Mouse (Mus musculus): ENCODE measurements at regions not wholly inside any gene's neighbourhood (a gene's known extent, or its start where the extent isn't known, plus 50 kb on each side); places are given as distances from the start of the nearest gene placed in this dataset.

- TF ChIP-seq POLR2A (IDR thresholded peaks at IDR 0.05; ENCODE audit: borderline replicate concordance, low read depth, low read length) (no peak), CTCF (IDR thresholded peaks at IDR 0.05; ENCODE audit: low read depth, low read length) (no peak)
- no peak overlapping the region for H3K27ac ChIP-seq (ENCODE audit: insufficient read depth, low read depth, low read length)
- peaks cover 5% of the 10 kb centered on the region; the same call in 1 of the 2 replicates for H3K4me1 ChIP-seq (ENCODE audit: control insufficient read depth, insufficient read depth, low read length)
- H3K4me3 ChIP-seq (ENCODE audit: insufficient read depth, low read length): no peak overlapping the region
Observed at GRCm38 (mm10) chr6:51024756-51025155, 370.5 kb upstream of the Npvf start.

DNA sequence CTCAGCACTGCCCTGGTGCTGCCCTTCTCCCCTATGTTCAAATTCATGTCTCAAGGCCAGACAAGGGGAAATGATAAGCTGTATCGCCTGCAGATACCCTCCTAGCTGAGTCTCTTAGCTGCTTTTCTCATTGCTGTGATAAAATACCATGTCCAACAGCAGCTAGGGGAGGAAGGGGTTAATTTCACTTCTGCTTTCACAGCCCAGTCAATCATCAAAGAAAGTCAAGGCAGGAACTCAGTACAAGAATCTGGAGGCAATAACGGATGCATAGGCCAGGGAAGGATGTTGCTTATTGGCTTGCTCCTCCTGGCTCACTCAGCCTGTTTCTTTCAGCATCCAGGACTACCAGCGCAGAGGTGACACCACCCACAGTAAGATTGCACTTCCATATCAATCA is 371.2 kb upstream of the Npvf start:
- TF ChIP-seq POLR2A (IDR thresholded peaks at IDR 0.05; ENCODE audit: borderline replicate concordance, low read depth, low read length): no peak
- no peak for TF ChIP-seq CTCF (IDR thresholded peaks at IDR 0.05; ENCODE audit: low read depth, low read length)
- H3K4me1 ChIP-seq (ENCODE audit: control insufficient read depth, insufficient read depth, low read length): peaks cover 5% of the 10 kb centered on the region; the same call in 1 of the 2 replicates
- no peak overlapping the region for H3K4me3 ChIP-seq (ENCODE audit: insufficient read depth, low read length)
- H3K27ac ChIP-seq (ENCODE audit: insufficient read depth, low read depth, low read length): no peak overlapping the region

DNA sequence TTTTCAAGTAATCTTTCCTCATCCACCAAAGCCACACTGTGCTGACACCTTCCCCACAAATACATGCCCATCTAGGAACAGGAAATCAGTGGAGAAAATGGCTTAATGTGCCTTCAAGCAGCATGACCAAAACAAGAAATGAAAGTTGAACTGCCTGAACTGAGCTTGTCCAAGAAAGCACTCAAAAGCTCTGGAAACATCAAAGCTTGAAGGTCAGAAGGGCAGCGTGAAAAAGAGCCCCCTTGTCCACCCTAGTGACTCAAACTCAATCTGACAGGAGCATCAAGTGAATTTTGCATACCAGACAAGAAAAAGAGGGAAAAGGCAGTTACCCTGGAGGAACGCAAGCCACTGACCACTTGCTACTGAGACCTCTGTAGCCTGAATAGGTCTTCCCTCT is 373.1 kb upstream of the Npvf start:
- no peak for TF ChIP-seq CTCF (IDR thresholded peaks at IDR 0.05; ENCODE audit: low read depth, low read length)
- no peak for TF ChIP-seq POLR2A (IDR thresholded peaks at IDR 0.05; ENCODE audit: borderline replicate concordance, low read depth, low read length)
- Histone ChIP-seq H3K4me1 (ENCODE audit: control insufficient read depth, insufficient read depth, low read length) (peaks cover 5% of the 10 kb centered on the region; the same call in 1 of the 2 replicates), H3K4me3 (ENCODE audit: insufficient read depth, low read length) (no peak overlapping the region), H3K27ac (ENCODE audit: insufficient read depth, low read depth, low read length) (no peak overlapping the region)

GRCm38 (mm10) chr6:51029516-51029915 is 375.3 kb upstream of the Npvf start:
- Histone ChIP-seq H3K4me1 (ENCODE audit: control insufficient read depth, insufficient read depth, low read length) (peaks cover 5% of the 10 kb centered on the region; the same call in 1 of the 2 replicates), H3K27ac (ENCODE audit: insufficient read depth, low read depth, low read length) (no peak overlapping the region), H3K4me3 (ENCODE audit: insufficient read depth, low read length) (no peak overlapping the region)
- TF ChIP-seq CTCF (IDR thresholded peaks at IDR 0.05; ENCODE audit: low read depth, low read length): no peak
- no peak for TF ChIP-seq POLR2A (IDR thresholded peaks at IDR 0.05; ENCODE audit: borderline replicate concordance, low read depth, low read length)

GRCm38 (mm10) chr6:51029953-51030352 is 375.7 kb upstream of the Npvf start:
- H3K4me1 ChIP-seq (ENCODE audit: control insufficient read depth, insufficient read depth, low read length): peaks cover 5% of the 10 kb centered on the region; the same call in 1 of the 2 replicates

GRCm38 (mm10) chr6:51033835-51034234 is 379.6 kb upstream of the Npvf start:
- H3K4me3 ChIP-seq (ENCODE audit: insufficient read depth, low read length): no peak overlapping the region
- H3K4me1 ChIP-seq (ENCODE audit: control insufficient read depth, insufficient read depth, low read length): no peaks in the 10 kb centered on the region
- no peak for TF ChIP-seq POLR2A (IDR thresholded peaks at IDR 0.05; ENCODE audit: borderline replicate concordance, low read depth, low read length)
- TF ChIP-seq CTCF (IDR thresholded peaks at IDR 0.05; ENCODE audit: low read depth, low read length): no peak
- no peak overlapping the region for H3K27ac ChIP-seq (ENCODE audit: insufficient read depth, low read depth, low read length)

More at GRCm38 (mm10) chr6:51029953-51030352, 375.7 kb upstream of the Npvf start:
- H3K27ac ChIP-seq (ENCODE audit: insufficient read depth, low read depth, low read length): no peak overlapping the region
- TF ChIP-seq CTCF (IDR thresholded peaks at IDR 0.05; ENCODE audit: low read depth, low read length): no peak
- no peak for TF ChIP-seq POLR2A (IDR thresholded peaks at IDR 0.05; ENCODE audit: borderline replicate concordance, low read depth, low read length)
- no peak overlapping the region for H3K4me3 ChIP-seq (ENCODE audit: insufficient read depth, low read length)

DNA sequence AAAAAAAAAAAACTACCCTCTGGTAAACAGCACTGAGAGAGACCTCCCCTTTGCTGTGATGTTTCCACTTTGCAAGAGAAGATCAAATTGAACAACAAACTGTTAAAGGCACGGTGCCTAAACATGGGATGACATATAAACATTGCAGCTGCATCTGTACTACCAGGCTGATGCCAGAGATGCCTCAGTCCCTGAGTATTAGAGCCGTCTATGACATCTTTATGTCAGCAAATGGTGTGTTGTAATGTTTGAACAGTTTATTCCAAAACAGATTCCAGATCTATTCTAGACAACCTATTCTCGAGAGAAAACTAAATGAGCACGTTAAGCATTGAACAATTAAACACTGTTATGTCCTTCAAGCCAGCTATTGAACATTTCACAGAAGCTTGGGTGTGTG is 381.8 kb upstream of the Npvf start:
- TF ChIP-seq CTCF (IDR thresholded peaks at IDR 0.05; ENCODE audit: low read depth, low read length): no peak
- TF ChIP-seq POLR2A (IDR thresholded peaks at IDR 0.05; ENCODE audit: borderline replicate concordance, low read depth, low read length): no peak
- Histone ChIP-seq H3K4me3 (ENCODE audit: insufficient read depth, low read length) (no peak overlapping the region), H3K27ac (ENCODE audit: insufficient read depth, low read depth, low read length) (no peak overlapping the region), H3K4me1 (ENCODE audit: control insufficient read depth, insufficient read depth, low read length) (no peaks in the 10 kb centered on the region)

GRCm38 (mm10) chr6:51036553-51036952 is 382.3 kb upstream of the Npvf start:
- H3K4me1 ChIP-seq (ENCODE audit: control insufficient read depth, insufficient read depth, low read length): no peaks in the 10 kb centered on the region
- TF ChIP-seq POLR2A (IDR thresholded peaks at IDR 0.05; ENCODE audit: borderline replicate concordance, low read depth, low read length) (no peak), CTCF (IDR thresholded peaks at IDR 0.05; ENCODE audit: low read depth, low read length) (no peak)
- no peak overlapping the region for H3K27ac ChIP-seq (ENCODE audit: insufficient read depth, low read depth, low read length)
- H3K4me3 ChIP-seq (ENCODE audit: insufficient read depth, low read length): no peak overlapping the region

DNA sequence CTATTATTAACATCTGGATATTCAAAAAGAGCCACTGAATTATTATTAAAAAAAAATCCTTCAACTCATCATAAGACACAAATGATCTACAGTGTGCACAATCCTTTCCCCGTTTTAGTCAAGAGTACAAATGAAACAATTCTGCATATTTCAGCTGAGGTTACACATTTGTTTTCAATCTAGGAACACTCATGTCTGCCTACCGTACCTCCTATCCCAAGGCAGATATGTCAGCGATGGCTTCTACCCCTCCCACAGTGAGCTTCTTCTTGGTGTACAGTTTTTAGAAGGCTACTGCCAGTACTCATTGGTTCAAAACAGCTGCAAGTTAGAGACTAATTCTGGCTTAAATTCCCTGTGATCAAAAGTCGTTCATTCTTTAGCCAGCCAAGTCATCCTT is 382.7 kb upstream of the Npvf start:
- Histone ChIP-seq H3K4me3 (ENCODE audit: insufficient read depth, low read length) (no peak overlapping the region), H3K27ac (ENCODE audit: insufficient read depth, low read depth, low read length) (no peak overlapping the region)
- TF ChIP-seq CTCF (IDR thresholded peaks at IDR 0.05; ENCODE audit: low read depth, low read length) (no peak), POLR2A (IDR thresholded peaks at IDR 0.05; ENCODE audit: borderline replicate concordance, low read depth, low read length) (no peak)

GRCm38 (mm10) chr6:51039486-51040180 is 385.4 kb upstream of the Npvf start:
- Histone ChIP-seq H3K4me3 (ENCODE audit: insufficient read depth, low read length) (no peak overlapping the region), H3K4me1 (ENCODE audit: control insufficient read depth, insufficient read depth, low read length) (no peaks in the 10 kb centered on the region), H3K27ac (ENCODE audit: insufficient read depth, low read depth, low read length) (no peak overlapping the region)
- TF ChIP-seq POLR2A (IDR thresholded peaks at IDR 0.05; ENCODE audit: borderline replicate concordance, low read depth, low read length) (no peak), CTCF (IDR thresholded peaks at IDR 0.05; ENCODE audit: low read depth, low read length) (no peak)

More for the DNA sequence above, 382.7 kb upstream of the Npvf start:
- no peaks in the 10 kb centered on the region for H3K4me1 ChIP-seq (ENCODE audit: control insufficient read depth, insufficient read depth, low read length)

All from bone marrow macrophage, adult 2 months (primary cell).